Mouse (Mus musculus) right cerebral cortex, postnatal 36 days (tissue): ENCODE results near the gene Unc119b.
"Not testable (repeated sequence)": the region's sequence is repeated elsewhere in the genome, so short reads cannot be mapped to it uniquely, and the experiment has no call there.

Source experiments
- DNase-seq, 2 experiments: peaks; one replicate each; pipeline ENCODE4 v3.0.0; 2022; ENCODE audit warnings: low spot score in 2 of 2, mixed read lengths in 1 of 2

Unc119b gene

GRCm38 (mm10) chr5:115158040-115158983, 23.5 kb upstream of the Unc119b start, which contains the start of gene Mlec:
Mlec (minus strand) TSS chr5:115158179.
- DNase-seq, result peak; percentile 98

DNA sequence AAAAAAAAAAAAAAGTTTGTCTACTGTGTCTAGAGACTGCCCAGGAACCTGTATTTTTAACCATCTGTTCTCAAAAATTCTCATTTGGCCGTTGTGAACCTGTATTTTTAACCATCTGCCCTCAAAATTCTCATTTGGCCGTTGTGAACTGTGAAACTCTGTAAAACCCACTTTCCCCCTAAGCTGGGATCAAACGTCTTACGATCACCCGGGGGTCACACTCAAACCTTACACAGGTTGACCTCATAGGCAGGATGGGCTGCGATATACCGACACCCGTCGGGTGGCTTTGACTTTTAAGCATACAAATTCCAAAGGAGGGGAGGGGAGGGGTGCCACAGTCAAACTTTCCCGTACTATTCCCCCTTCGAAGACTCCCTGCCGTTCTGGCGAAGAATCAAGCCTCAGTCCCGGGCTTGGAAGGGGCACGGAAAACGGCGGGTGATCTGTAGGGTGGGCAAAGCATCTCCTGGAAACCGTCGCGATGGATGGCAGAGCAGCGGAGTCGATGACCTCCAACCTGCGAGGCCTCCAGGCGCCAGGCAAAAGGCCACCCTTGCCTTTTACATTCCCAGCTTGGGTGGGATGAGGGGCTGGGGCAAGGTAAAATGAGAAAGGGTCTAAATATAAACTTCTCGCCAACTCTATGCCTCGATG, 22.3 kb upstream of the Unc119b start:
- DNase-seq, result no peak

DNA sequence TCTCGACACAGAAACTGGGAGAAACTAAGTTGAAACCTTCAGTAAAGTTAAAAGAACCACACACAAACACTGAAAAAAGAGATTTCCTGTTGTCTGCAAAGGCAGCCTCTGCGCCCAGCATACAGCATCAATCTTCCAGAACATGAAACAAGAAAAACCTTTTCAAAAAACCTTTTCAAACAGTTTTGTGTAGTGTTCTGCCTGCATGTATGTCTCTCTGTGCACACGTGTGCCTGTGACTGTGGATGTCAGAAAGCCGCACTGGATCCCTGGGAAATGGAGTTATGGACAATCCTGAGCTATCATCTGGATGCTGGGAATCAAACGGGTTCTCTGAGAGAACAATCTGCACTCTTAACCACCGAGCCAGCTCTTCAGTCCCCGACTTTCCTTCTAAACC, 21.6 kb upstream of the Unc119b start:
- no peak for DNase-seq

GRCm38 (mm10) chr5:115155831-115156230, 21.1 kb upstream of the Unc119b start:
- DNase-seq, result no peak

DNA sequence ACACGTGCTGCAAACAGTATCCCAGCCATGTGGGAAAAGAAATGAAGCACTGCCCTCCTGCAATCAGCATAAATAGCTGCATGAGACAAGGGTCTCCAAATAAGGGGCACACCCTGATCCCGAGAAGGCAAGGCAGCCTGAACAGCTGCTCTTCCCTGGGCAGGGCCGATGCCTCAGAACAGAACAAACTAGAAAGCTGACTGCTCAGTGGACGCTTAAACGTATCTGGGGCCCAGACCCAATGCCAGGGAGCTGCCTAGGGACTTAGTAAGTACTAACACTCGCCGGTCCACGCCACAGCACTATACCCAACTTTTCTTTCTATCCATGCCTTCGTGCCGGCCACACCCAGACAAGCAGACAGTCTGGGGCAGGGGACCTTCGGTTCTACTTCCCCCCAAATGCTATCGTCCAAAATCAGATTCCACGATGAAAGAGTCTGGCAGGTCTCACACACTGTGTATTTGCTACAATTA, 20.4 kb upstream of the Unc119b start:
- no peak for DNase-seq

DNA sequence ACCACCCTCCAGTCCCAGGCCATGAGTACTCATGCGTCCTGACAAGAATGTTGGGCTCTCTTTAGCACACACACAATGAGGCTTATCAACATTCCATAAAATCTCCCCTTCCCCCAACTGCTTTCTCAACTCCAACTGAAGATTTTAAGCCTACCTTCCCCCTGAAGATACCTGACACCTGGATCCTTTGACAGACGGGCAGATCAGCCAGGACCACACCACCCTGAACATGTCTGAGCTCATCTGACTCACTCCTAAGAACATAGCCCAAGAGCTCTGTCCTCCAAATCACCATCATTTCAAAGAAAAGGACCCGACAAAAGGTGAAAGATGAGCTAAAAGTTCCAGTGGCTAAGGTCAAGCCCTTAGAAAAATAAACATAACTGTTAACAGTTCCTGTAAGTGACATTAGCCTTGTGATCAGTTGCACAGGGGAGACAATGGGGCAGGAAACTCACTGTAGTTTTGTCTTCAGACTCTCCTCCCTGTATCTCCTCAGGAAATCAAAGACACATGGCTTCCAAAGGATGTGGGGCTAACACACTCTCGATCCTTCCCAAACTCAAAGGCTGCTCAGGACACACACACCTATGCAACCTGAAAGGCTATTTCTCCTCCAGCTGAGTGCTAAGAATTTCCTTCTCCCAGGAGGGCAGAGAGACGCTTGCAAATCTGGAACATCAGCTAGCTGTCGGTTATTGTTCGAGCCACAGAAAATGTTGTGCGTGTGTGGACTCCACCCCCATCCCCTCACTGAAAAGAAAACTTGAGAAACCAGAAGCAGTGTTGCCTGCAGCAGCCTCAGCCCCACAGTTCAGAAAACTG, 17.6 kb upstream of the Unc119b start:
- DNase-seq, result no peak

- DNase-seq, result no peak
Measured at GRCm38 (mm10) chr5:115151457-115151856, 16.7 kb upstream of the Unc119b start.

DNA sequence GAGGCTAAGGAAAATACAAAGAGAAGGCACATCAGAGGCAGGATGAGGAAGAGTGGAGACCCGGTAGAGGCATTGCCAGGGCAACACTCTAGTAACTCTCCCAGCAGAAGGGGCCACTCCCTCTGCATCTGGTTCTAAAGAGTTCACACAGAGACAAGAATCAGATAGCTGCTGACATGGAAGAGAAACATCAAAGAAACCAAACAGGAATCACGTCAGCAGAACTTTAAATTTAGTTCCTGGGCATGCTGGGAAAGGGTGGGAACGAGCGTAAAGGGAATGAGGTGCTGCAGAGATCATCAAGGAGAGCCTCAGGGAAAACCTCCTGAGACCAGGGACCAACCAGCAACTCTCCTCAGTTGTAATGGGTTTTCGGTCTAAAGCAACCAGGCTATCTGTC, 16.2 kb upstream of the Unc119b start:
- no peak for DNase-seq

- DNase-seq, result no peak
Measured at GRCm38 (mm10) chr5:115149675-115150459, 15.1 kb upstream of the Unc119b start.

DNA sequence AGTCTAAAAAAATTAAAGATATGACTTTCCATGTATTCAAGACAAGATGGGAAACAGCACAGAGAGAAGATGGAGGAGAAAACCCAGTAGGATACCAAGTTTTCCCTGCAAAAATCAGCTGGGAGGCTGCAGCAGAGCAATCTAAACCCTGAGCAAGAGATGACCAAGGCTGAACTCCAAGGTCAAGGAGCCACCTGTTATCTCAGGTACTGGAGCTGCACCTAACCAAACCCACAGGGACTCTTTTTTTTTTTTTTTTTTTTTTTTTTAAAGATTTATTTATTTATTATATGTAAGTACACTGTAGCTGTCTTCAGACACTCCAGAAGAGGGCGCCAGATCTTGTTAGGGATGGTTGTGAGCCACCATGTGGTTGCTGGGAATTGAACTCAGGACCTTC, 14.1 kb upstream of the Unc119b start:
- not testable (repeated sequence) for DNase-seq

GRCm38 (mm10) chr5:115148378-115148777, 13.6 kb upstream of the Unc119b start:
- DNase-seq, result no peak

GRCm38 (mm10) chr5:115147388-115147787, 12.6 kb upstream of the Unc119b start:
- no peak for DNase-seq

GRCm38 (mm10) chr5:115146747-115147130, 12.0 kb upstream of the Unc119b start:
- no peak for DNase-seq

DNA sequence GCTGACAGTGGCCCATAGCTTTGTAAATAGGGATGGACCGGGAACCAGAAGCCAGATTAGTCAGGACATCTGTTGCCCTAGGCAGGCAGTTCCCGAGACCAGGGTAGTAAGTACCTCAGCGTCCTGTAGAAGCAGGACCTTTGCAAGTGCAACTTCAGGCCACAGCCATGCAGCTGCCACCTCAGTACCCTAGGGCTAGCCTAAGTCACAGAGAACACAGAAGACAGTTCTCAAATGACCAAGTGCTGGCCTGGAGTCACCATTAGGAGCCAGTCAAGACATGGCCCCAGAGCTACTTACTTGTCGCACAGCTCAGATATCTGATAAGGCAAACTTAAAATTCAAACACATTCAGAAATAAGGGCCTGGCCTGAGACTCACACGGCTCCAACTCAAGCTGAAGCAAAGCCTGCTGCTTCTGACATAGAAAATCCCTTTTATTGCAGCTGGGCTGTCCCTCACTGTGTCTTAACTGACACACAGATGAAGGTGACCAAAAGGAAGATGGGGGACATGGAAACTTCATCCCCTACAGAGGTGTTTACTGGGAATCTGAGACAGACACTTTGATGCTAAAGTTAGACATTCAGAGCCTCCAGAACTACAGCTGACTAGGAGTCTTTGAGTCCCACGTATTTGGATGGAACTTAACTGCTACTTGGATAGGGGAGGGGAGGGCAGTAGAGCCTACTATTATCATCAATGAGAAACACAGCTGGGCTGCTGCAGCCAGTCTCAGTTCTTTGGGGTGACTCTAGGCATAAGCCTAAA, 11.4 kb upstream of the Unc119b start:
- DNase-seq, result no peak

- no peak for DNase-seq
Measured at GRCm38 (mm10) chr5:115145253-115145968, 10.6 kb upstream of the Unc119b start.

- DNase-seq, result no peak
Measured at GRCm38 (mm10) chr5:115144471-115144870, 9.7 kb upstream of the Unc119b start.

DNA sequence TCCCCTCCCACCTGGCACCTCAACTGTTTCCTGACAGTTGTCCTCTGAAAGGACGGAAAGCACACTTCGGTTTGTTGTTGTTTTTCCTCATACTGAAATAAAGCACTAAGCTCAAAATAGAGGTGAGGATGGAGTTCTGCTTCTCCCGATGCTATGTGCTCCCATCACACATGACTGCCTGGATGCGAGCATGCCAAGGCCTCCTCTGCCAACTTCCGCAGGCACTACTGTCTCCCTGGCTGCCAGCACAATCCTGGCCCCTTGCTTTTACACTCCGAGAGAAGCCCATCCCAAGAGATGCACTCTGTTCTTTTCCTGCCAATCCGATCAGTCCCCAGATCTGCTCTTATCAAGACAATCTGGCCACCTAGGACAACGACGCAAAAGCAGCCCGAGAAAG, 8.8 kb upstream of the Unc119b start:
- no peak for DNase-seq

DNA sequence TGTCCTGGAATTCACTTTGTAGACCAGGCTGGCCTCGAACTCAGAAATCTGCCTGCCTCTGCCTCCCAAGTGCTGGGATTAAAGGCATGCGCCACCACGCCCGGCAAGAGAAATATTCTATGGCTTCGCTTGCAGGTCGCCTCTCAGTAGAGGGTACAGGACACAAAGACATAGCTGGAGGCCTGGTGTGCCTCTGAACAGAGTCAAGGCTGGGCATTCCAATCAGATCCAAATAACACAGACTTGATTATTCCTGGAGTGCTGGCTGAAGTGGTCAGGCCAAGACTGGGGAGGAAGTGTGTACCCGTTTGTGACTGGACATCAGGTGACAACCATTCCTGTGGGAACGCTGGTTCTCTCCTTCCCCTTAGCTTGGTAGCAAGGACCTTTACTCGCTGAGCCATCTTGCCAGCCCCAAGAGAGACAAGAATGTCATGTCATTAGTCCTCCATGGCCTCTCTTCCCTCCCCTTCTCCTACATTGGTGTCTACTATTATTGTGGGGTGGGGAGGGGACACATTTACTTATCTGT, 7.5 kb upstream of the Unc119b start:
- DNase-seq, result no peak

- DNase-seq, result no peak
Measured at GRCm38 (mm10) chr5:115140726-115141125, 6.0 kb upstream of the Unc119b start.
